Mouse (Mus musculus) heart, embryonic 12.5 days (tissue): ENCODE measurements around the gene Zdhhc12. TPM values are rescaled to one million over a fixed set of nuclear protein-coding genes. Genes with fewer than 3 reads are reported as not detected.

Source experiments
- ATAC-seq: fragments of 200-750 bp; cut with Nextera tagmentation; 2 replicates; pipeline ENCODE4 v1.8.0; 2017; ENCODE audit warnings: moderate TSS enrichment, moderate library complexity; ENCODE audit not compliant: insufficient number of reproducible peaks, low FRiP score
- H3K27ac ChIP-seq: fragments of 300-500 bp; sonication (generic); 2 replicates; pipeline ENCODE4 v1.5.1; 2016; ENCODE audit warnings: mild to moderate bottlenecking, moderate library complexity; ENCODE audit not compliant: poor library complexity, severe bottlenecking
- H3K27me3 ChIP-seq: fragments of 300-500 bp; sonication (generic); replicated peaks from 2 replicates; pipeline ENCODE4 v1.6.1; 2016; ENCODE audit warnings: mild to moderate bottlenecking, moderate library complexity
- H3K36me3 ChIP-seq: fragments of 300-500 bp; sonication (generic); 2 replicates; pipeline ENCODE4 v1.6.1; 2016; ENCODE audit warnings: mild to moderate bottlenecking, moderate library complexity
- H3K4me1 ChIP-seq: fragments of 300-500 bp; sonication (generic); replicated peaks from 2 replicates; pipeline ENCODE4 v1.6.1; 2016; ENCODE audit warnings: mild to moderate bottlenecking
- H3K4me2 ChIP-seq: fragments of 300-500 bp; sonication (generic); 2 replicates; pipeline ENCODE4 v1.6.1; 2016; ENCODE audit warnings: mild to moderate bottlenecking, moderate library complexity
- H3K4me3 ChIP-seq: fragments of 300-500 bp; sonication (generic); 2 replicates; pipeline ENCODE4 v1.5.1; 2016; ENCODE audit warnings: mild to moderate bottlenecking
- H3K9ac ChIP-seq: fragments of 300-500 bp; sonication (generic); 2 replicates; pipeline ENCODE4 v1.6.1; 2016; ENCODE audit warnings: mild to moderate bottlenecking, moderate library complexity
- H3K9me3 ChIP-seq: fragments of 300-500 bp; sonication (generic); replicated peaks from 2 replicates; pipeline ENCODE4 v1.6.1; 2016; ENCODE audit warnings: mild to moderate bottlenecking, moderate library complexity
- WGBS: fragments of 180-500 bp; shearing (Covaris S2); methylation state at CpG from one replicate; pipeline ENCODE4 v1.1.7; 2016; 5-methylcytosine and 5-hydroxymethylcytosine counted together
- polyA plus RNA-seq: library from polyadenylated mRNA; unstranded; fragments of >200 nt; fragmentation: Nextera tagmentation; extraction: Ambion mirVana; gene quantifications from 2 replicates; pipeline ENCODE4 v1.2.1, GENCODE M21; 2016

Gene Zdhhc12
- polyA plus RNA-seq, 1 experiment from 2014 or later = 49.8 TPM

DNA sequence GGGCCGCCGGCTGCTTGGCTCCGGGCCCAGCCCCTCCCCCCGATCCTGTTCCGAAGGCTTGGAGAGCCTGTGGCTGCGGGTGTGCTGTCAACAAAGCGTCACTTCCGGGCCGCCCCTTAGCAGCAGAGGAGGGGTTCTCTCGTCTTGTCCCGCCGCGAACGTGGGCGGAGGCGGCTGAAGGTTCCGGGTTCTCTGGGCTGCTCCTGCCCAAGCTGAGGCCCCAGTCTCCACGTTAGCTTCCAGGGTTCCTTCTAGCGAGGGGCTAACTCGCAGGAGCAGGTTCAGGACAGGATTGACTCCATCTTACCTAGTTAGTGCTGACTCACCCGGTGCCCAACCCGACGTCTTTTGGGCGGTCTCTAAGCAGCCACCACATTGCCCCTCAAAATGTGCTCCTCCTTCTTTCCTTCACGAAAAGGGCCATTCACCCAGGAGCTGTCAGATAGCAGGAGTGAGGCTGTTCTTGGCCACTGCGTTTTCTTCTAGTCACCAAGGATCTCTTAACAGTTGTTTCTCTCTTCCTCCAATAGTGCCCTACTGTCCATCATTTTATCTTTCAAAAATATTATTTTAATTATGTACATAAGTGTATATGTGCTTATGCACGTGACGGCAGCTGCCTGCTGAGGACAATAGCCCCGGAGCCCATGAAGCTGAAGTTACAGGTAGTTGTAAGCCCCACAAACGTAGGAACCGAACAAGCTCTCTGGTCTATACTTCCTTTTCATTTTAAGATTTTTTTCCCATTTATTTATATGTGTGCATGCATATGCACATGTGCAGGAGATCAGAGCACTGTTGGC lies 31.2 kb upstream of the Zdhhc12 start, which contains the start of gene Zer1:
TSS of gene Zer1 (minus strand) at position 114 of the 803 bp plus-strand sequence.
- Histone ChIP-seq H3K27me3 (0 out of 2 replicates have a peak, but pooled peaks cover 1% of the 10 kb centered on the region), H3K4me2 (peak within 1 kb of the TSS; percentile 90), H3K36me3 (peaks cover 8% of the 10 kb centered on the region; the same call in 1 of the 2 replicates), H3K4me1 (peaks cover 19% of the 10 kb centered on the region), H3K9ac (peak within 1 kb of the TSS; percentile 93), H3K4me3 (peak within 1 kb of the TSS; percentile 88), H3K9me3 (no peaks in the 10 kb centered on the region), H3K27ac (peak within 1 kb of the TSS; percentile 86)
- peak; percentile 98 for ATAC-seq
- WGBS = 9% methylated on average over 31 of the region's 31 CpGs

DNA sequence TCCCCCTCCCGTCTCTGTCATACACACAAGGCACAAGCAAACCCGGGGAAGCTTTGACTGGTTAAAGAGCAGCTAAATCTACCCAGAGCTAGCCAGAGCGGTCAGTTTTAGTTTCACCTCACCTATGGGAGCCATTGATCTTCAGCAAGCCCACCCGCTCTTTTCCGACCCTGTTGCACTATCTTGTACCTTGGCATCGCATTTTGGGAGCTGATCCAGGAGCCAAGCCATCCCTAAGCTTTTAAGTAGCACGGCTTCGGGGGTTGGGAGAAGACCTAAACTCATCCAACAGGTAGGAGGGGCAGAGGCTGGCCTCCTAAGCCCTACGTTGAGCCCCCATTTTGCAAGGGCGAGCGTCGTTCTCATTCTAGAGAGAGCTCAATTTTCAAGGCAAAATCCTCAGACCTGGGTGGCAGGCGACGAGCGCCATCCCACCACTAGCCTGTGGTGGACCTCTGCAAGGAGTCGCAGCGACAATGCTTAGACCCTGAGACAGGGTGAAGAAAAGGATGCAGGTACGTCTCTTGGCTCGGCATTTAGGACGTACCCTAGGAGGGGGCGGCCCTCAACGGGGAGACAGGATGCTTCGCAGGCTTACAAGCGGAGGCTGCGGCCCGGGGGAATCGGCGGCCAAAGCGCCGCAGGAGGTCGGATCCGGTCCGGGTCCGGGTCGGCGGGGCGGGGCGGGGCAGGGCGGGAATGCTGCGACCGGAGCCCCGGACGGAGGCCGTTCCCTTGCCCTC lies 30.5 kb upstream of the Zdhhc12 start:
- peak overlapping the region; percentile 93 for H3K9ac ChIP-seq
- H3K27ac ChIP-seq = peak overlapping the region; percentile 86
- WGBS = 2% methylated on average over 37 of the region's 44 CpGs
- H3K4me1 ChIP-seq = peaks cover 19% of the 10 kb centered on the region
- no peaks in the 10 kb centered on the region for H3K9me3 ChIP-seq
- H3K4me3 ChIP-seq = peak overlapping the region; percentile 88
- peaks cover 8% of the 10 kb centered on the region; the same call in 1 of the 2 replicates for H3K36me3 ChIP-seq
- H3K4me2 ChIP-seq = peak overlapping the region; percentile 90
- H3K27me3 ChIP-seq = no peaks in the 10 kb centered on the region
- ATAC-seq = peak; percentile 62; the same call in 1 of the 2 replicates

DNA sequence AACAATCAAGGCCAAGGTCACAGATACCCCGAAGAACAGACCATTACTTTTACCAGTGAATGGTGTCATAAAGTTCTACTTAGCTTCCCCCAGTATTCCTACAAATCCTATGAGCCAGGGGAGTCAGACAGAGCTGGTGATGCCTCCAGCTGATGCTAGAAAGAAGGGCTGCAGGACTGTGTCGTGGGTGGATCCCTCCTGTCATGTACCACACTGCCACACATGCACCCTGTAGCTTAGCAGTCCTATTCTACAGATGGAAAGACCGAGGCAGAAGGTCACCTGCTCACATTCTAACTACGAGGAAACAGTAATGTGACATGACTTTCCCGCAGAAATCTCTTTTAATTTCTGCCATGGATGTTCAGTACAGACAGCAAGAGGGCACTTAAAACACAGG lies 29.3 kb upstream of the Zdhhc12 start:
- peaks cover 8% of the 10 kb centered on the region; the same call in 1 of the 2 replicates for H3K36me3 ChIP-seq
- no peak overlapping the region; the same call in 1 of the 2 replicates for H3K4me2 ChIP-seq
- no peaks in the 10 kb centered on the region for H3K9me3 ChIP-seq
- H3K27me3 ChIP-seq = no peaks in the 10 kb centered on the region
- H3K4me3 ChIP-seq = 0 out of 2 replicates have a peak overlapping the region, but pooled peaks have one; percentile 88
- no peak overlapping the region for H3K27ac ChIP-seq
- H3K4me1 ChIP-seq = peaks cover 19% of the 10 kb centered on the region
- WGBS = 83% methylated on average over 5 of the region's 5 CpGs
- no peak overlapping the region for H3K9ac ChIP-seq
- no peak for ATAC-seq

DNA sequence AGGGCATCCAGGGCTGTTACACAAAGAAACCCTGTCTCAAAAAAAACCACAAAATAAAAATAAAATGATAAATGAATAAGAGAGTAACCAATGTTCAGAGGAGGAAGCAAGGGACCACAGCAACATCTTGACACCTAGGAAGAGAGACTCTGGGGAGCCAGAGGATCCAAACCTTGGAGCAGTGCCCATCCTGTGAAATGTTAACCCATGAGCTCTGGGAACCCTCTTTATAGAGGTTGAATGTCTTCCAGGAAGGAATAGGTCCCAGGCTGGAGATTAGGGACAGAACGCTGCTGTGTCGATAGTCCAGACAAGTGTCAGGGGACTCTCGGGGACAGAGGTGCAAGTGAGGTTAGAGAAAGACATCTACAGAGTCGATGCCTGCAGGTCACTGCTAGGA lies 26.8 kb upstream of the Zdhhc12 start:
- Histone ChIP-seq H3K4me1 (peaks cover 19% of the 10 kb centered on the region), H3K4me2 (no peak overlapping the region), H3K9ac (no peak overlapping the region), H3K27ac (no peak overlapping the region), H3K27me3 (no peaks in the 10 kb centered on the region), H3K36me3 (peaks cover 8% of the 10 kb centered on the region; the same call in 1 of the 2 replicates), H3K4me3 (no peak overlapping the region), H3K9me3 (no peaks in the 10 kb centered on the region)
- no peak for ATAC-seq
- WGBS = 79% methylated on average over 4 of the region's 4 CpGs

DNA sequence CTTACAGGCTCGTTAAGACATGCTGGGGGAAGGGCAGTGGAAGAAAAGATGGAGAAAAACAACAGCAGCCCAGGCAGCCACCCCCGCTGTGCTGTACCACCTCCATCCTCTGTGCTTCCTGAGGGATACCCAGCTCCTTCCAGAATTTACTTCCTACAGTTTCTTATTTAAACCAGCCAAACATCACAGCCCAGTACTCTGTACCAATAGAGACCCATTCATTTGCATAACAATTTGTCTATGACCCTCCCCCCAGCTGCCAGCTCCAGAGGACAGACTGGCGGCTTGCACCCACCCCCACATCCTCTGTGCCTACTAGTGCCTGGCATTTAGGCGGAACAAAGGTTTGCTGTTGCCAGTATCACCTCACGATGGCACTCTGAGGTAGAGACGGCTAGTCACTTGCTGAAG lies 26.2 kb upstream of the Zdhhc12 start:
- H3K4me1 ChIP-seq = peaks cover 13% of the 10 kb centered on the region
- H3K27ac ChIP-seq = no peak overlapping the region
- no peaks in the 10 kb centered on the region for H3K27me3 ChIP-seq
- H3K9ac ChIP-seq = no peak overlapping the region
- H3K4me2 ChIP-seq = no peak overlapping the region
- WGBS = 43% methylated on average over 6 of the region's 6 CpGs
- no peaks in the 10 kb centered on the region for H3K9me3 ChIP-seq
- peaks cover 8% of the 10 kb centered on the region; the same call in 1 of the 2 replicates for H3K36me3 ChIP-seq
- H3K4me3 ChIP-seq = no peak overlapping the region
- ATAC-seq = no peak

DNA sequence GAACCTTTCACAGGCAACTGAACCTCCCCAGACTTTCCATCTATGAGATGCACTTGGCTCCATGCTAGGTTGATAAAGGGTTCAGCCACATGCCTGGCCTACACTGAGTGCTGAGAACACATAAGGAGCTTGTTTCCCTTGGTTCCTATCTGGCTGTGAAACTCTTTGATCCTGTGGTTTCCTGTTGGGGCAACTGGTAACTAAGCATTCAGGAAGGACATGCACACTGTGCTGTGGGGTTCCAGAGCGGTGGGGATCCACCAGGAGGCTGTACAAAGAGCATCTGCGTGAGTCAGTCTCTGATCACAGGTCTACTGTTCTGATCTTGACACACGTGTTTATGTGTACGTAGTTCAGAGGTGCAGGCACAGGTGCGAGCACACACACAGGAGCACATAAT lies 19.1 kb upstream of the Zdhhc12 start:
- no peak overlapping the region for H3K4me2 ChIP-seq
- ATAC-seq = no peak
- H3K27ac ChIP-seq = no peak overlapping the region
- 69% methylated on average over 5 of the region's 5 CpGs for WGBS
- no peak overlapping the region for H3K9ac ChIP-seq
- H3K36me3 ChIP-seq = peaks cover 49% of the 10 kb centered on the region
- no peaks in the 10 kb centered on the region for H3K27me3 ChIP-seq
- H3K9me3 ChIP-seq = no peaks in the 10 kb centered on the region
- peaks cover 7% of the 10 kb centered on the region; the same call in 1 of the 2 replicates for H3K4me1 ChIP-seq
- no peak overlapping the region for H3K4me3 ChIP-seq

DNA sequence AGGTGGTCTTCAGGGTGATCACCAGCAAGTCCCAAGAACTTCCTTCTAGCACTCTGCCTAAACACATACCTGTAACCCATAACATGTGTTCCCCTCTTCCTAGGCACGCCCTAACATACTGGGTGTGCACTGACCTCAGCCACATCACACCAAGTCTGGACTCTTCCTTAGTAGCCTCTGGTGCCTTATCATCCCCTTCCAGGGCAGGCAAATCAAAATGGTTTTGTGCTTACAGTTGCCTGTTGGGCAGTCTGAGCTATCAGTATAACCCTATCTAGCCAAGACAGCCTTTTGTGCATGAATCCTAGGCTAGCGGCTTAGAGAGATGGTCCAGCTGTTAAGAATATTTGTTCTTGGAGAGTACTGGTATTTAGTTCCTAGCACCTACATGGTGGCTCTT lies 18.1 kb upstream of the Zdhhc12 start:
- no peak for ATAC-seq
- Histone ChIP-seq H3K27me3 (no peaks in the 10 kb centered on the region), H3K4me1 (peaks cover 7% of the 10 kb centered on the region; the same call in 1 of the 2 replicates), H3K4me3 (no peak overlapping the region), H3K4me2 (no peak overlapping the region), H3K9ac (no peak overlapping the region), H3K36me3 (peaks cover 59% of the 10 kb centered on the region), H3K27ac (no peak overlapping the region), H3K9me3 (no peaks in the 10 kb centered on the region)
- WGBS = 75% methylated on average over 2 of the region's 2 CpGs

DNA sequence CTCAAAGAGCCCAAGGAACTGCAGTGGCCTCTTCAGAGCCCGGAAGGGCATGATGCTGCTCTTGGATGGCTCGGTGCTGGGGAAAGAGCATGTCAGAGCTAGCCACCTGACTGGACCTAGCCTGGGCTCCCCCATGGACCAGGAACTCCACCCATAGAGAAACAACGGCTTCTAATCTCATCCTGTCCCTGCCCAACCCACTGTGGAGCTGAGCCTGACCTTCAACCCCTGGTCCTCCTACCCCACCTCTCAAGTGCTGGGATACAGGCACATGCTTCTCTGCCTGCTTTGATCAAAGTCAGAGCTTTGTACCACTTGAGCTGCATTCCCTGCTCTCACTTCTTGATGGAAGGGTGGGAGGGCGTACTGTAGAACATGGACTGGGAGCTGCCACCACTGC lies 14.8 kb upstream of the Zdhhc12 start:
- peaks cover 7% of the 10 kb centered on the region; the same call in 1 of the 2 replicates for H3K4me1 ChIP-seq
- H3K4me3 ChIP-seq = no peak overlapping the region
- H3K27ac ChIP-seq = no peak overlapping the region
- WGBS = 66% methylated on average over 4 of the region's 4 CpGs
- no peak overlapping the region for H3K4me2 ChIP-seq
- H3K27me3 ChIP-seq = no peaks in the 10 kb centered on the region
- no peak overlapping the region for H3K9ac ChIP-seq
- no peak for ATAC-seq
- peaks cover 84% of the 10 kb centered on the region for H3K36me3 ChIP-seq
- H3K9me3 ChIP-seq = no peaks in the 10 kb centered on the region

DNA sequence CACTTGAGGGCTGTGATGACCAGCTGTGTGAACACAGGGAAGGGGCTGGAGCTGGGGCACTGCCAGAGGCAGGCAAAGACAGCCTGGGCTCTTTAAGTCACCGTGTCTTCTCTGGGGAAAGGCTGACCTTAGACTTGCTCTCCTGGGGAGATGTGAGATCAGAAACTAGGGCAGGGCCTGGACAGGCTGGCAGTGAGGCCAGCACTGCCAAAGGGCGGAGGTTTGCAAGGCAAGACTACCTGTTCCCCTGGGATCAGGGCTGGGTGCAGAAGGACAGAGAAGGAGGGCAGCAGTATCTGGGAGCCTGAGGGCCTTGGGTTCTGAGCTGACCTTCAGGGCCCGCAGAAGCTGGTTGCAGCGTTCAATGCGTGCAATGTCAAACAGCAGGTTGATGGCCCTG lies 14.2 kb upstream of the Zdhhc12 start:
- ATAC-seq = no peak
- H3K27ac ChIP-seq = no peak overlapping the region
- no peaks in the 10 kb centered on the region for H3K27me3 ChIP-seq
- H3K9ac ChIP-seq = no peak overlapping the region
- H3K4me2 ChIP-seq = no peak overlapping the region
- no peak overlapping the region for H3K4me3 ChIP-seq
- peaks cover 84% of the 10 kb centered on the region for H3K36me3 ChIP-seq
- peaks cover 7% of the 10 kb centered on the region; the same call in 1 of the 2 replicates for H3K4me1 ChIP-seq
- no peaks in the 10 kb centered on the region for H3K9me3 ChIP-seq
- WGBS = 88% methylated on average over 5 of the region's 5 CpGs

DNA sequence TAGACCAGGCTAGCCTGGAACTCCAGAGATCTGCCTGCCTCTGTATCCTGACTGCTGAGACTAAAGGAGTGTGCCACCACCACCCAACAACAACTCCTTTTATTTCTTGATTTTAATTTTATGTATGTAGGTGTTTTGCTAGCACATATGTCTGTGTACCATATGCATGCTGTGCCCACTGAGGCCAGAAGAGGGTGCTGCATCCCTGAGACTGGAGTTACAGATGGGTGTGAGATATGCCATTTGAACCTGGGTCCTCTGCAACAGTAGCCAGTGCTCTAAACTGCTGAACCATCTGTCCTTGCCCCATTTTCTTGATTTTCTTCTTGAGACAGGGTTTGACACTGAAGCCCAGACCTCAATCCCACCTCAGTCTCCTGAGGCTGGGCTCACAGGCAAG lies 12.9 kb upstream of the Zdhhc12 start:
- H3K4me2 ChIP-seq = no peak overlapping the region
- no peaks in the 10 kb centered on the region for H3K9me3 ChIP-seq
- peaks cover 7% of the 10 kb centered on the region; the same call in 1 of the 2 replicates for H3K4me1 ChIP-seq
- H3K9ac ChIP-seq = no peak overlapping the region
- ATAC-seq = no peak
- H3K27ac ChIP-seq = no peak overlapping the region
- H3K27me3 ChIP-seq = no peaks in the 10 kb centered on the region
- peaks cover 88% of the 10 kb centered on the region for H3K36me3 ChIP-seq
- no peak overlapping the region for H3K4me3 ChIP-seq

DNA sequence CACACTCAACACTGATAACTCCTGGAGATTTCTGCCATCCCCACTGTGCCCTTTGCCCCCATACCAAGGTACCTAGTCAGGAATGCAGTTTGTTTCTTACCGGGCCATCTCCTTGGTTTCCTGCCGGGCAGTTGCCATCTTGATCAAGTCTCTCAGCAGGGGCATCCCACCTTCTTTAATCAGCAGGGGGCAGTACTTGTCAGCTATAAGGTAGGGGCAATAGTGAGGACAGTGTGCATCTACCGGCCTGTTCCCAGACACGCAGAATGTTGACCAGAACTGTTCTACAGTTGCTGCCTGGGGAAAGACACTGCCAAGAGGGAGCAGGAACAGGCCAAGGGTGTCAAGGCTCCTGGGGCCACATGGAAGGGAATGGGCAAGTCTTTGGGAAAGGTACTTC lies 6.8 kb upstream of the Zdhhc12 start:
- H3K4me1 ChIP-seq = no peaks in the 10 kb centered on the region
- no peak for ATAC-seq
- no peak overlapping the region for H3K9ac ChIP-seq
- peaks cover 69% of the 10 kb centered on the region for H3K36me3 ChIP-seq
- H3K9me3 ChIP-seq = no peaks in the 10 kb centered on the region
- H3K27ac ChIP-seq = no peak overlapping the region
- H3K27me3 ChIP-seq = no peaks in the 10 kb centered on the region
- H3K4me2 ChIP-seq = no peak overlapping the region
- no peak overlapping the region for H3K4me3 ChIP-seq
- WGBS = 66% methylated on average over 4 of the region's 4 CpGs
